8 mouse cellular contexts compared by ENCODE assay signal in the genomic region with DNA sequence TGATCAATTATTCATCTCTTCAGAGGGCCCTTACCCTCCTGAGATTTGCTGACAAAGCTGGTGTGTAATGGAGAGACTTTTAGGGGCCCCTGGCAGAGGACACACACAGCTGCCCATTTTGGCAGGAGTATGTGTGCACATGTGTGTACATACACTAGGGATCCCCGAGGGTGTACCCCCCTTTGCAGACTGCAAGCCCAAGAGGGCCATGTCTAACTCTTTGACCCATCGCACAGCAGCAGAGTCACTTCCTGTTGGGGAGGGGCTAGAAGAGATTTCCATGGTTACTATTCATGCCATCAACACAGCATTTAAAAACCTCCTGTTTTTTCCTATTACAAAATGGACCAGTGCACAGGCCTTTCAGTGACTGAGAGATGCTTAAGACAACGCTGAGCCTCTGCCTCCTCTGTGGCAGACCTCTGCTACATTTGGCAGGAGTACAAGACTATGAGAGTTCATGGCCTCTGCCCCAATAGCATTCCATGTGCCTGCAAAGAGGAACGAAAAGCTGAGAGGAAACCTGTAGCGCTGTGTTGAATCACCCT. TPM values are rescaled to one million over a fixed set of nuclear protein-coding genes. Genes with fewer than 3 reads are reported as not detected.
DNase-seq lines count a peak whose midpoint lies in the region; ATAC-seq and TF ChIP-seq lines count a peak whose summit lies in the region.

No protein-coding gene starts in this region.

- DNase-seq in neural tube, embryonic 11.5 days (ENCODE audit: low spot score) = no peak
- DNase-seq in neural tube, embryonic 10.5 days (ENCODE audit: extremely low spot score, low spot score) = no peak
- no peak for DNase-seq in layer of hippocampus, adult 9-10 months (ENCODE audit: low spot score)
- DNase-seq in right cerebral cortex, postnatal 25 days = no peak
- DNase-seq in layer of hippocampus, adult 11-12 months (ENCODE audit: low spot score) = no peak

- WGBS in neural tube, embryonic 11.5 days = 63% methylated on average over 5 of the region's 5 CpGs
- 37% methylated on average over 5 of the region's 5 CpGs for WGBS in embryonic facial prominence, embryonic 13.5 days
- 43% methylated on average over 5 of the region's 5 CpGs for WGBS in intestine, postnatal 0 days
- 53% methylated on average over 5 of the region's 5 CpGs for WGBS in midbrain, embryonic 12.5 days

- H3K27ac ChIP-seq in neural tube, embryonic 11.5 days (ENCODE audit: low read depth, low read length) = no peak overlapping the region
- peak overlapping the region; percentile 22; the same call in 1 of the 2 replicates for H3K27ac ChIP-seq in embryonic facial prominence, embryonic 13.5 days
- peak overlapping the region; percentile 29; the same call in 1 of the 2 replicates for H3K27ac ChIP-seq in intestine, postnatal 0 days (ENCODE audit: low read depth, low read length)
- peak overlapping the region; percentile 54; the same call in 1 of the 2 replicates for H3K27ac ChIP-seq in midbrain, embryonic 12.5 days (replicated peaks)

- no peak overlapping the region for H3K4me3 ChIP-seq in neural tube, embryonic 11.5 days (ENCODE audit: low read depth, low read length)
- no peak overlapping the region for H3K4me3 ChIP-seq in embryonic facial prominence, embryonic 13.5 days
- H3K4me3 ChIP-seq in intestine, postnatal 0 days (ENCODE audit: low read depth, low read length) = no peak overlapping the region
- no peak overlapping the region for H3K4me3 ChIP-seq in midbrain, embryonic 12.5 days

- H3K4me1 ChIP-seq in neural tube, embryonic 11.5 days (ENCODE audit: control insufficient read depth, insufficient read depth, low read length) = peaks cover 22% of the 10 kb centered on the region
- peaks cover 77% of the 10 kb centered on the region for H3K4me1 ChIP-seq in embryonic facial prominence, embryonic 13.5 days
- H3K4me1 ChIP-seq in intestine, postnatal 0 days (replicated peaks; ENCODE audit: control insufficient read depth, insufficient read depth, low read length) = peaks cover 23% of the 10 kb centered on the region
- peaks cover 72% of the 10 kb centered on the region for H3K4me1 ChIP-seq in midbrain, embryonic 12.5 days

- TF ChIP-seq CTCF in intestine, postnatal 0 days (IDR thresholded peaks at IDR 0.05; ENCODE audit: low read depth) = no peak

- ATAC-seq in neural tube, embryonic 11.5 days (ENCODE audit: insufficient read depth, low FRiP score, low TSS enrichment) = peak; percentile 38; the same call in 1 of the 2 replicates
- no peak for ATAC-seq in embryonic facial prominence, embryonic 13.5 days (ENCODE audit: insufficient number of reproducible peaks, insufficient read depth, low FRiP score, low TSS enrichment, low read depth)
- ATAC-seq in intestine, postnatal 0 days = no peak
- ATAC-seq in midbrain, embryonic 12.5 days (ENCODE audit: low FRiP score, low read depth) = peak; percentile 63

- H3K4me2 ChIP-seq in neural tube, embryonic 11.5 days (ENCODE audit: low read depth) = no peak overlapping the region
- no peak overlapping the region for H3K4me2 ChIP-seq in embryonic facial prominence, embryonic 13.5 days
- H3K4me2 ChIP-seq in intestine, postnatal 0 days (replicated peaks; ENCODE audit: low read depth) = no peak overlapping the region
- no peak overlapping the region for H3K4me2 ChIP-seq in midbrain, embryonic 12.5 days (replicated peaks)

- no peak overlapping the region for H3K9ac ChIP-seq in neural tube, embryonic 11.5 days (ENCODE audit: low read length)
- peak overlapping the region; percentile 21; the same call in 1 of the 2 replicates for H3K9ac ChIP-seq in embryonic facial prominence, embryonic 13.5 days
- H3K9ac ChIP-seq in intestine, postnatal 0 days (ENCODE audit: low read depth, low read length) = no peak overlapping the region
- no peak overlapping the region for H3K9ac ChIP-seq in midbrain, embryonic 12.5 days (replicated peaks)

- no peaks in the 10 kb centered on the region for H3K9me3 ChIP-seq in neural tube, embryonic 11.5 days (ENCODE audit: control insufficient read depth, low read length)
- no peaks in the 10 kb centered on the region for H3K9me3 ChIP-seq in embryonic facial prominence, embryonic 13.5 days
- no peaks in the 10 kb centered on the region for H3K9me3 ChIP-seq in intestine, postnatal 0 days (ENCODE audit: control insufficient read depth)
- H3K9me3 ChIP-seq in midbrain, embryonic 12.5 days = no peaks in the 10 kb centered on the region

- H3K27me3 ChIP-seq in neural tube, embryonic 11.5 days (ENCODE audit: control insufficient read depth, insufficient read depth, low read length) = no peaks in the 10 kb centered on the region
- no peaks in the 10 kb centered on the region for H3K27me3 ChIP-seq in embryonic facial prominence, embryonic 13.5 days
- H3K27me3 ChIP-seq in intestine, postnatal 0 days (replicated peaks; ENCODE audit: control insufficient read depth, insufficient read depth, low read length) = no peaks in the 10 kb centered on the region
- no peaks in the 10 kb centered on the region for H3K27me3 ChIP-seq in midbrain, embryonic 12.5 days

- no peaks in the 10 kb centered on the region for H3K36me3 ChIP-seq in neural tube, embryonic 11.5 days (ENCODE audit: control insufficient read depth, insufficient read depth, low read length)
- H3K36me3 ChIP-seq in embryonic facial prominence, embryonic 13.5 days = peaks cover 13% of the 10 kb centered on the region
- no peaks in the 10 kb centered on the region; the same call in none of the 2 replicates for H3K36me3 ChIP-seq in intestine, postnatal 0 days (ENCODE audit: control insufficient read depth, insufficient read depth)
- H3K36me3 ChIP-seq in midbrain, embryonic 12.5 days = peaks cover 18% of the 10 kb centered on the region; the same call in 1 of the 2 replicates

RNA-seq across cellular contexts. Expression of a gene that starts 46.0 kb away (rescaled TPM):
- polyA plus RNA-seq in neural tube, embryonic 11.5 days (2014; fragmentation: Nextera tagmentation; extraction: Ambion mirVana) = 47.3 and 48.8 TPM in 2 replicates
- polyA plus RNA-seq in embryonic facial prominence, embryonic 13.5 days (2015; fragmentation: Nextera tagmentation; extraction: Ambion mirVana) = 47.0 and 59.6 TPM in 2 replicates
- 28.1 and 34.3 TPM in 2 replicates for polyA plus RNA-seq in intestine, postnatal 0 days (2015; fragmentation: Nextera tagmentation; extraction: Ambion mirVana)
- polyA plus RNA-seq in midbrain, embryonic 12.5 days (2016; fragmentation: Nextera tagmentation; extraction: Ambion mirVana) = 65.0 and 70.2 TPM in 2 replicates

Comparison
In these comparisons a context has a peak if more than half of its experiments do, and no peak if none do; other contexts are left out.
1. ATAC-seq: peak in neural tube, embryonic 11.5 days (single experiment) and midbrain, embryonic 12.5 days (single experiment); none in embryonic facial prominence, embryonic 13.5 days (single experiment) and intestine, postnatal 0 days (single experiment).